Mouse (Mus musculus) adrenal gland, adult 10 weeks (tissue): ENCODE results near the gene Eif3i. TPM values are rescaled to one million over a fixed set of nuclear protein-coding genes. Genes with fewer than 3 reads are reported as not detected.

Experiments
- polyA plus RNA-seq: library from polyadenylated mRNA; stranded (reverse); fragments of 350-450 nt; fragmentation: Illumina TruSeq; extraction: RNeasy Lipid Tissue Mini Kit (QIAGEN cat#74804); gene quantifications from one replicate; pipeline ENCODE4 v1.2.3, GENCODE M21; 2014; ENCODE audit warnings: low read depth, low replicate concordance

The Eif3i gene
- polyA plus RNA-seq, result 20.2 TPM

GRCm38 (mm10) chr4:129600233-129601158 is at the start of gene Eif3i, which contains the start of gene Tmem234:
TSS of gene Eif3i (minus strand) at chr4:129600648.
TSS of gene Tmem234 (plus strand) at chr4:129600668.

GRCm38 (mm10) chr4:129640638-129641467 is 40.4 kb upstream of the Eif3i start, which contains the start of gene Txlna:
TSS of gene Txlna (minus strand) at chr4:129641065.

GRCm38 (mm10) chr4:129623681-129624091 is 23.2 kb upstream of the Eif3i start, which contains the start of gene Ccdc28b:
TSS of gene Ccdc28b (minus strand) at chr4:129623947.

GRCm38 (mm10) chr4:129618786-129619691 is 18.6 kb upstream of the Eif3i start, which contains the start of gene Iqcc:
TSS of gene Iqcc (minus strand) at chr4:129619099.

GRCm38 (mm10) chr4:129614093-129614492 is 13.6 kb upstream of the Eif3i start, which contains the start of gene Dcdc2b:
TSS of gene Dcdc2b (minus strand) at chr4:129614257.

GRCm38 (mm10) chr4:129578466-129578865 is 22.0 kb downstream of the Eif3i start, which contains the start of gene Fam167b:
TSS of gene Fam167b (minus strand) at chr4:129578549.

GRCm38 (mm10) chr4:129573430-129573829 is 27.0 kb downstream of the Eif3i start, which contains the start of gene Lck:
TSS of gene Lck (minus strand) at chr4:129573641.

GRCm38 (mm10) chr4:129542592-129543141 is 57.8 kb downstream of the Eif3i start, which contains the start of gene Hdac1:
TSS of gene Hdac1 (minus strand) at chr4:129542713.

Other genes with a start within 250 kb of the Eif3i start
- 0.99 TPM for gene Zbtb8a, start 222.5 kb downstream of the Eif3i start, polyA plus RNA-seq
- not detected for gene Zbtb8b, start 159.8 kb downstream of the Eif3i start, polyA plus RNA-seq
- 20.8 TPM for gene Bsdc1, start 139.1 kb downstream of the Eif3i start, polyA plus RNA-seq
- gene Tssk3, start 109.6 kb downstream of the Eif3i start, polyA plus RNA-seq, result not detected
- not detected for gene Fam229a, start 109.5 kb downstream of the Eif3i start, polyA plus RNA-seq
- gene Marcksl1, start 87.1 kb downstream of the Eif3i start, polyA plus RNA-seq, result 47.1 TPM
- 44.3 TPM for gene Hdac1, start 57.9 kb downstream of the Eif3i start, polyA plus RNA-seq
- 0.41 TPM for gene Lck, start 27.0 kb downstream of the Eif3i start, polyA plus RNA-seq
- 3.1 TPM for gene Fam167b, start 22.1 kb downstream of the Eif3i start, polyA plus RNA-seq
- gene Tmem234, start within 50 bp of the Eif3i start, polyA plus RNA-seq, result 36.2 TPM
- not detected for gene Dcdc2b, start 13.6 kb upstream of the Eif3i start, polyA plus RNA-seq
- gene Iqcc, start 18.5 kb upstream of the Eif3i start, polyA plus RNA-seq, result 11.4 TPM
- gene Ccdc28b, start 23.3 kb upstream of the Eif3i start, polyA plus RNA-seq, result 2.7 TPM
- 16.9 TPM for gene Txlna, start 40.4 kb upstream of the Eif3i start, polyA plus RNA-seq
- 61.8 TPM for gene Kpna6, start 72.1 kb upstream of the Eif3i start, polyA plus RNA-seq
- gene Tmem39b, start 96.2 kb upstream of the Eif3i start, polyA plus RNA-seq, result 0.52 TPM
- gene Khdrbs1, start 141.7 kb upstream of the Eif3i start, polyA plus RNA-seq, result 186 TPM
- gene Ptp4a2, start 210.6 kb upstream of the Eif3i start, polyA plus RNA-seq, result 2,725 TPM